Mouse (Mus musculus) A20 (cell line): ENCODE data around the gene Kpna6.
"Not testable (repeated sequence)": the region's sequence is repeated elsewhere in the genome, so short reads cannot be mapped to it uniquely, and the experiment has no call there.

Experiments used
- DNase-seq: peaks from one replicate; pipeline ENCODE4 v3.0.0-alpha.2; 2011; ENCODE audit warnings: low read depth, low spot score

Gene Kpna6

GRCm38 (mm10) chr4:129672083-129672877 is at the start of gene Kpna6:
Gene Kpna6, minus strand, starts transcription at chr4:129672767.
- peak; percentile 91 for DNase-seq

- no peak for DNase-seq
Measured at GRCm38 (mm10) chr4:129716310-129716709, 43.7 kb upstream of the Kpna6 start.

GRCm38 (mm10) chr4:129709486-129710129 is 37.0 kb upstream of the Kpna6 start:
- DNase-seq: no peak

- no peak for DNase-seq
Measured at GRCm38 (mm10) chr4:129706750-129707149, 34.2 kb upstream of the Kpna6 start.

GRCm38 (mm10) chr4:129702454-129702853 is 29.9 kb upstream of the Kpna6 start:
- DNase-seq: no peak

GRCm38 (mm10) chr4:129701503-129702377 is 29.2 kb upstream of the Kpna6 start:
- DNase-seq: peak; percentile 84

GRCm38 (mm10) chr4:129700661-129701060 is 28.1 kb upstream of the Kpna6 start:
- DNase-seq: not testable (repeated sequence)

GRCm38 (mm10) chr4:129700216-129700615 is 27.6 kb upstream of the Kpna6 start:
- DNase-seq: no peak

- DNase-seq: no peak
Measured at GRCm38 (mm10) chr4:129697191-129697590, 24.6 kb upstream of the Kpna6 start.

GRCm38 (mm10) chr4:129696158-129696985 is 23.8 kb upstream of the Kpna6 start, which contains the start of gene Tmem39b:
Gene Tmem39b, minus strand, starts transcription at chr4:129696838.
- peak; percentile 95 for DNase-seq

- no peak for DNase-seq
Measured at GRCm38 (mm10) chr4:129695815-129696157, 23.2 kb upstream of the Kpna6 start.

GRCm38 (mm10) chr4:129684531-129684930 is 12.0 kb upstream of the Kpna6 start:
- DNase-seq: no peak

GRCm38 (mm10) chr4:129683901-129684493 is 11.4 kb upstream of the Kpna6 start:
- DNase-seq: no peak

GRCm38 (mm10) chr4:129681837-129682236 is 9.3 kb upstream of the Kpna6 start:
- DNase-seq: no peak

- no peak for DNase-seq
Measured at GRCm38 (mm10) chr4:129672878-129673449, 397 bp upstream of the Kpna6 start.

- peak; percentile 66 for DNase-seq
Measured at GRCm38 (mm10) chr4:129671491-129672082, 980 bp downstream of the Kpna6 start.

GRCm38 (mm10) chr4:129662255-129662813 is 10.2 kb downstream of the Kpna6 start:
- DNase-seq: no peak

- DNase-seq: no peak
Measured at GRCm38 (mm10) chr4:129661584-129661983, 11.0 kb downstream of the Kpna6 start.

GRCm38 (mm10) chr4:129654770-129655169 is 17.8 kb downstream of the Kpna6 start:
- no peak for DNase-seq

- DNase-seq: no peak
Measured at GRCm38 (mm10) chr4:129650359-129650758, 22.2 kb downstream of the Kpna6 start.
